Mouse (Mus musculus) brain, embryonic 14.5 days (tissue): ENCODE measurements around the gene Rgs5.

Experiments used
- CTCF ChIP-seq: fragments of 200-500 bp; IDR thresholded peaks from 2 replicates; pipeline ENCODE4 v1.5.1; 2012; ENCODE audit warnings: inconsistent platforms, mild to moderate bottlenecking, moderate library complexity, borderline replicate concordance; ENCODE audit not compliant: insufficient read depth, insufficient read length; ENCODE audit errors: extremely low read depth
- POLR2A ChIP-seq: fragments of 200-500 bp; IDR thresholded peaks from 2 replicates; pipeline ENCODE4 v1.6.1; 2012; ENCODE audit warnings: mild to moderate bottlenecking, inconsistent platforms, borderline replicate concordance; ENCODE audit not compliant: poor library complexity, insufficient read depth, insufficient read length, severe bottlenecking; ENCODE audit errors: extremely low read depth

- TF ChIP-seq POLR2A (no peak), CTCF (no peak)
These were observed 18.0 kb upstream of the Rgs5 start for GRCm38 (mm10) chr1:169637251-169637750.
